Mouse (Mus musculus): ENCODE measurements around the gene Atp1b3.

DNA sequence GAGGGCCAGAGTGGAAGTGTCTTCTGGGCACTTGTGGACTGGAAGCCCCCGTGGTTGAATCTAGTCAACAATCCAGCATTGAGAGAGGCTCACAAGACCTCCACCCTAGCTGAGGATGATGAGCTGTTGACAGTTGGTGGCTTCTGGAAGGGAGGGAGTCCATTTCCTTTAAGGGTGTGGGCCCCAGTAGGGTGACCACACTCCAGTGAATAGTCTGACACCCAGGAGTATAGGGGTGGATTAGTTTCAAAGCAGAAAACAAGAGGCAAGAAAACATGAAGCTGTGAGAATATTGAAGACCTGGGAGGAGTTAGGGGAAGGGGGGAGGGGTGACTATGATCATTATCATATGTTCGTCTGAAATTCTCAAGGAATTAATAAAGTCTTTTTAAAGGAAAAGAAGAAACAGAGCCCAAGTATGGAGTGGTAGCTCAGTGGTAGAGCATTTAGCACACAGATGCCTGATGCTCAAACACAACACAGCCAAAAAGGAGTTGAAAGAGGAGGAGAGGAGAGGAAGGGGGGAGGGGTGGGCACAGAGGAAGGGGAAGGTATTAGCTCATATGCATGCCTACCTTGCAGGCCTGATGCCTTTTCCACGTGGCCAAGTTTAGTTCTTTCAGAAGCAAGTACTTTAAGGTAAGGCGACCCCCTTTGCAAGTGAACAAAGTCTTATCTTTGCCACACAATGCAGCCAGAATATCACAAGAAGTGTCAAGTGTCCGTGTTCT, 5.6 kb upstream of the Atp1b3 start:
- TF ChIP-seq POLR2A (IDR thresholded peaks at IDR 0.05; ENCODE audit: borderline replicate concordance, low read depth, low read length): no peak
- TF ChIP-seq CTCF (IDR thresholded peaks at IDR 0.05; ENCODE audit: low read depth, low read length): no peak
